Comparison of ENCODE assay signal across 8 mouse cellular contexts in genomic region chr7:57591249-57591577, GRCm38 (mm10).
DNase-seq lines count a peak whose midpoint lies in the region; ATAC-seq and TF ChIP-seq lines count a peak whose summit lies in the region.

No protein-coding gene starts in this region.

- H3K9ac ChIP-seq in limb, embryonic 15.5 days, result 0 out of 2 replicates have a peak overlapping the region, but pooled peaks have one; percentile 10
- H3K9ac ChIP-seq in stomach, postnatal 0 days (ENCODE audit: low read length), result no peak overlapping the region

- peaks cover 2% of the 10 kb centered on the region; the same call in 1 of the 2 replicates for H3K9me3 ChIP-seq in erythroblast, embryonic 14.5 days (ENCODE audit: control insufficient read depth, low read length)
- no peaks in the 10 kb centered on the region for H3K9me3 ChIP-seq in limb, embryonic 15.5 days
- H3K9me3 ChIP-seq in stomach, postnatal 0 days (ENCODE audit: control insufficient read depth, low read length), result no peaks in the 10 kb centered on the region

- H3K4me1 ChIP-seq in erythroblast, embryonic 14.5 days (ENCODE audit: control insufficient read depth), result peaks cover 3% of the 10 kb centered on the region
- peaks cover 9% of the 10 kb centered on the region for H3K4me1 ChIP-seq in testis, adult 2 months (ENCODE audit: control insufficient read depth, insufficient read depth, low read length)
- peaks cover 20% of the 10 kb centered on the region for H3K4me1 ChIP-seq in limb, embryonic 15.5 days
- H3K4me1 ChIP-seq in stomach, postnatal 0 days (replicated peaks; ENCODE audit: control insufficient read depth, insufficient read depth), result no peaks in the 10 kb centered on the region

- TF ChIP-seq POLR2A in testis, adult 2 months (IDR thresholded peaks at IDR 0.05; ENCODE audit: control insufficient read depth, low read depth, low read length), result no peak

- WGBS in limb, embryonic 15.5 days, result under 1% methylated on average over 30 of the region's 34 CpGs
- WGBS in stomach, postnatal 0 days, result 1% methylated on average over 34 of the region's 34 CpGs

- DNase-seq in testis, postnatal 10 days (ENCODE audit: low spot score), result no peak
- DNase-seq in stomach, postnatal 0 days (ENCODE audit: low spot score), result no peak
- DNase-seq in thymus, postnatal 4 days, result no peak
- DNase-seq in left cerebral cortex, postnatal 4 days, result no peak

- no peak for TF ChIP-seq EP300 in stomach, postnatal 0 days (optimal IDR thresholded peaks at IDR 0.05)

- H3K27ac ChIP-seq in testis, adult 2 months (ENCODE audit: control insufficient read depth, insufficient read depth, low read depth, low read length), result no peak overlapping the region
- H3K27ac ChIP-seq in limb, embryonic 15.5 days, result no peak overlapping the region
- H3K27ac ChIP-seq in stomach, postnatal 0 days (replicated peaks), result no peak overlapping the region

- intact Hi-C loops in left cerebral cortex, postnatal 4 days (cut with DNase I), result loop anchor here (10.0 kb wide), 2 partner anchors 214 to 804 kb away; no protein-coding TSS in a partner anchor

- no peaks in the 10 kb centered on the region for H3K36me3 ChIP-seq in erythroblast, embryonic 14.5 days (ENCODE audit: control insufficient read depth)
- no peaks in the 10 kb centered on the region for H3K36me3 ChIP-seq in testis, adult 2 months (ENCODE audit: control insufficient read depth, insufficient read depth, low read length)
- no peaks in the 10 kb centered on the region for H3K36me3 ChIP-seq in limb, embryonic 15.5 days
- H3K36me3 ChIP-seq in stomach, postnatal 0 days (ENCODE audit: control insufficient read depth, insufficient read depth, low read length), result no peaks in the 10 kb centered on the region

- no peak for TF ChIP-seq CTCF in testis, adult 2 months (IDR thresholded peaks at IDR 0.05; ENCODE audit: control insufficient read depth, insufficient read depth, insufficient replicate concordance, low read depth, low read length)
- no peak for TF ChIP-seq CTCF in stomach, postnatal 0 days (IDR thresholded peaks at IDR 0.05; ENCODE audit: low read depth)

- peak overlapping the region; percentile 4 for H3K4me3 ChIP-seq in erythroblast, embryonic 14.5 days (replicated peaks)
- peak overlapping the region; percentile 73 for H3K4me3 ChIP-seq in testis, adult 2 months (ENCODE audit: control insufficient read depth, low read depth, low read length)
- peak overlapping the region; percentile 62 for H3K4me3 ChIP-seq in limb, embryonic 15.5 days
- H3K4me3 ChIP-seq in stomach, postnatal 0 days (ENCODE audit: low read depth, low read length), result peak overlapping the region; percentile 59

- H3K4me2 ChIP-seq in limb, embryonic 15.5 days, result peak overlapping the region; percentile 98
- H3K4me2 ChIP-seq in stomach, postnatal 0 days (replicated peaks; ENCODE audit: low read depth), result peak overlapping the region; percentile 81

- ATAC-seq in erythroblast, adult 5-6 weeks (replicated peaks; ENCODE audit: low FRiP score, poor library complexity, severe bottlenecking), result no peak
- peak; percentile 5; the same call in 1 of the 2 replicates for ATAC-seq in limb, embryonic 15.5 days (ENCODE audit: insufficient number of reproducible peaks, low FRiP score, low TSS enrichment, low read depth)
- peak; percentile 35; the same call in 1 of the 2 replicates for ATAC-seq in stomach, postnatal 0 days (ENCODE audit: low FRiP score, low TSS enrichment)

- peaks cover 32% of the 10 kb centered on the region for H3K27me3 ChIP-seq in erythroblast, embryonic 14.5 days (ENCODE audit: control insufficient read depth)
- no peaks in the 10 kb centered on the region for H3K27me3 ChIP-seq in testis, adult 2 months (ENCODE audit: control insufficient read depth, insufficient read depth, low read length)
- peaks cover 39% of the 10 kb centered on the region for H3K27me3 ChIP-seq in limb, embryonic 15.5 days
- no peaks in the 10 kb centered on the region for H3K27me3 ChIP-seq in stomach, postnatal 0 days (ENCODE audit: control insufficient read depth, insufficient read depth, low read length)

Comparison
In these comparisons a context has a peak if more than half of its experiments do, and no peak if none do; other contexts are left out.
1. H3K4me3 ChIP-seq: peak in every context shown above with its lines; median percentile 73 in testis, adult 2 months; 62 in limb, embryonic 15.5 days; 59 in stomach, postnatal 0 days; 4 in erythroblast, embryonic 14.5 days.